9 mouse cellular contexts compared by ENCODE assay signal in genomic region chr17:17645738-17646137, GRCm38 (mm10). TPM values are rescaled to one million over a fixed set of nuclear protein-coding genes. Genes with fewer than 3 reads are reported as not detected.
DNase-seq lines count a peak whose midpoint lies in the region; ATAC-seq and TF ChIP-seq lines count a peak whose summit lies in the region.
"Had no signal": no experiment of that assay in that cellular context is flagged by ENCODE, and none has a peak within 500 bp of the region (broad histone marks: within the 10 kb centered on the region; RNA-seq: fewer than 3 reads in every experiment).

No protein-coding gene starts in this region.

- no peaks in the 10 kb centered on the region; the same call in 1 of the 2 replicates for H3K4me1 ChIP-seq in testis, adult 2 months (ENCODE audit: control insufficient read depth, insufficient read depth, low read length)
- H3K4me1 ChIP-seq in forebrain, embryonic 10.5 days = no peaks in the 10 kb centered on the region
- no peaks in the 10 kb centered on the region for H3K4me1 ChIP-seq in hindbrain, embryonic 16.5 days (ENCODE audit: control insufficient read depth, insufficient read depth, low read depth, low read length)
- no peaks in the 10 kb centered on the region for H3K4me1 ChIP-seq in limb, embryonic 12.5 days (replicated peaks)
- H3K4me1 ChIP-seq in midbrain, embryonic 16.5 days (ENCODE audit: control insufficient read depth, insufficient read depth, low read length) = no peaks in the 10 kb centered on the region
- H3K4me1 ChIP-seq in thymus, adult 2 months (replicated peaks; ENCODE audit: control insufficient read depth, insufficient read depth, low read length) = no peaks in the 10 kb centered on the region

- WGBS in forebrain, embryonic 10.5 days = 1% methylated on average over 3 of the region's 3 CpGs
- WGBS in hindbrain, embryonic 16.5 days = 2% methylated on average over 3 of the region's 3 CpGs
- 7% methylated on average over 3 of the region's 3 CpGs for WGBS in limb, embryonic 12.5 days
- WGBS in midbrain, embryonic 16.5 days = 0% methylated on average over 3 of the region's 3 CpGs
- 2% methylated on average over 3 of the region's 3 CpGs for WGBS in thymus, adult 2 months

- H3K4me2 ChIP-seq in hindbrain, embryonic 16.5 days (ENCODE audit: low read length) = no peak overlapping the region
- no peak overlapping the region for H3K4me2 ChIP-seq in limb, embryonic 12.5 days
- no peak overlapping the region for H3K4me2 ChIP-seq in midbrain, embryonic 16.5 days (ENCODE audit: low read length)

- TF ChIP-seq CTCF in testis, adult 2 months (IDR thresholded peaks at IDR 0.05; ENCODE audit: control insufficient read depth, insufficient read depth, insufficient replicate concordance, low read depth, low read length) = peak; percentile 40; the same call in 1 of the 2 replicates
- no peak for TF ChIP-seq CTCF in thymus, adult 2 months (IDR thresholded peaks at IDR 0.05; ENCODE audit: borderline replicate concordance, control insufficient read depth, extremely low read depth, insufficient read depth, low read length, poor library complexity)

- H3K9ac ChIP-seq in hindbrain, embryonic 16.5 days (ENCODE audit: low read depth, low read length) = no peak overlapping the region
- no peak overlapping the region for H3K9ac ChIP-seq in limb, embryonic 12.5 days (replicated peaks)
- H3K9ac ChIP-seq in midbrain, embryonic 16.5 days (ENCODE audit: low read depth, low read length) = no peak overlapping the region

- peak; percentile 82; the same call in 1 of the 2 replicates for ATAC-seq in hindbrain, embryonic 16.5 days
- ATAC-seq in limb, embryonic 12.5 days (ENCODE audit: insufficient number of reproducible peaks, insufficient read depth, low FRiP score, low TSS enrichment, low read depth) = peak; percentile 47; the same call in 1 of the 2 replicates
- ATAC-seq in midbrain, embryonic 16.5 days = peak; percentile 78; the same call in 1 of the 2 replicates

- no peak for DNase-seq in testis, postnatal 14 days (ENCODE audit: low spot score)
- peak; percentile 54 for DNase-seq in c-Kit-negative CD71-positive TER-119-positive erythroid progenitor cells, embryonic 14.5 days (ENCODE audit: low read depth, low spot score)
- DNase-seq in forebrain, embryonic 10.5 days (ENCODE audit: extremely low spot score, low spot score) = peak; percentile 38
- peak; percentile 62 for DNase-seq in thymus, adult 2 months

- H3K36me3 ChIP-seq in testis, adult 2 months (ENCODE audit: control insufficient read depth, insufficient read depth, low read length) = no peaks in the 10 kb centered on the region
- H3K36me3 ChIP-seq in forebrain, embryonic 10.5 days (replicated peaks) = no peaks in the 10 kb centered on the region
- no peaks in the 10 kb centered on the region for H3K36me3 ChIP-seq in hindbrain, embryonic 16.5 days (ENCODE audit: control insufficient read depth, insufficient read depth, low read length)
- no peaks in the 10 kb centered on the region for H3K36me3 ChIP-seq in limb, embryonic 12.5 days
- no peaks in the 10 kb centered on the region for H3K36me3 ChIP-seq in midbrain, embryonic 16.5 days (ENCODE audit: control insufficient read depth, insufficient read depth, low read length)
- H3K36me3 ChIP-seq in thymus, adult 2 months (ENCODE audit: control insufficient read depth, insufficient read depth, low read length) = no peaks in the 10 kb centered on the region

- no peak for TF ChIP-seq POLR2A in testis, adult 2 months (IDR thresholded peaks at IDR 0.05; ENCODE audit: control insufficient read depth, low read depth, low read length)
- no peak for TF ChIP-seq POLR2A in thymus, adult 2 months (IDR thresholded peaks at IDR 0.05; ENCODE audit: control insufficient read depth, extremely low read depth, insufficient read depth, low read length, poor library complexity)

- H3K27ac ChIP-seq in testis, adult 2 months (ENCODE audit: control insufficient read depth, insufficient read depth, low read depth, low read length) = no peak overlapping the region
- H3K27ac ChIP-seq in forebrain, embryonic 10.5 days = no peak overlapping the region
- no peak overlapping the region for H3K27ac ChIP-seq in hindbrain, embryonic 16.5 days (ENCODE audit: low read depth, low read length)
- no peak overlapping the region for H3K27ac ChIP-seq in limb, embryonic 12.5 days
- H3K27ac ChIP-seq in midbrain, embryonic 16.5 days (ENCODE audit: low read length) = no peak overlapping the region
- no peak overlapping the region for H3K27ac ChIP-seq in thymus, adult 2 months (ENCODE audit: control insufficient read depth, insufficient read depth, low read length)

- no peaks in the 10 kb centered on the region for H3K9me3 ChIP-seq in forebrain, embryonic 10.5 days
- no peaks in the 10 kb centered on the region for H3K9me3 ChIP-seq in hindbrain, embryonic 16.5 days (ENCODE audit: control insufficient read depth, low read length)
- no peaks in the 10 kb centered on the region for H3K9me3 ChIP-seq in limb, embryonic 12.5 days
- no peaks in the 10 kb centered on the region for H3K9me3 ChIP-seq in midbrain, embryonic 16.5 days (replicated peaks; ENCODE audit: control insufficient read depth, low read length, poor library complexity, severe bottlenecking)

- H3K4me3 ChIP-seq in testis, adult 2 months (ENCODE audit: control insufficient read depth, low read depth, low read length) = no peak overlapping the region
- no peak overlapping the region for H3K4me3 ChIP-seq in forebrain, embryonic 10.5 days
- H3K4me3 ChIP-seq in hindbrain, embryonic 16.5 days (ENCODE audit: low read length) = no peak overlapping the region
- H3K4me3 ChIP-seq in limb, embryonic 12.5 days (replicated peaks) = no peak overlapping the region
- H3K4me3 ChIP-seq in midbrain, embryonic 16.5 days (ENCODE audit: low read depth, low read length) = no peak overlapping the region
- no peak overlapping the region for H3K4me3 ChIP-seq in thymus, adult 2 months (ENCODE audit: control insufficient read depth, insufficient read depth, low read length)

- H3K27me3 ChIP-seq in testis, adult 2 months (ENCODE audit: control insufficient read depth, insufficient read depth, low read length) = no peaks in the 10 kb centered on the region
- H3K27me3 ChIP-seq in forebrain, embryonic 10.5 days (ENCODE audit: poor library complexity, severe bottlenecking) = no peaks in the 10 kb centered on the region
- no peaks in the 10 kb centered on the region for H3K27me3 ChIP-seq in hindbrain, embryonic 16.5 days (replicated peaks; ENCODE audit: control insufficient read depth, insufficient read depth, low read length)
- H3K27me3 ChIP-seq in limb, embryonic 12.5 days = no peaks in the 10 kb centered on the region
- no peaks in the 10 kb centered on the region for H3K27me3 ChIP-seq in midbrain, embryonic 16.5 days (ENCODE audit: control insufficient read depth, insufficient read depth, low read depth, low read length)
- no peaks in the 10 kb centered on the region for H3K27me3 ChIP-seq in thymus, adult 2 months (ENCODE audit: control insufficient read depth, insufficient read depth, low read length)

RNA-seq across cellular contexts. Expression of gene Lnpep, which starts 20.9 kb away (rescaled TPM):
- 2.6 and 3.5 TPM in 2 replicates for polyA plus RNA-seq in testis, adult 2 months (2012; rRNA removed)
- 6.3 and 6.5 TPM in 2 replicates for polyA plus RNA-seq in forebrain, embryonic 10.5 days (2016; fragmentation: Nextera tagmentation; extraction: Ambion mirVana)
- 7.2 and 7.5 TPM in 2 replicates for polyA plus RNA-seq in hindbrain, embryonic 16.5 days (2015; fragmentation: Nextera tagmentation; extraction: Ambion mirVana)
- polyA plus RNA-seq in limb, embryonic 12.5 days (2016; fragmentation: Nextera tagmentation; extraction: Ambion mirVana) = 10.2 and 11.6 TPM in 2 replicates
- polyA plus RNA-seq in midbrain, embryonic 16.5 days (2015; fragmentation: Nextera tagmentation; extraction: Ambion mirVana) = 6.6 and 8.5 TPM in 2 replicates
- polyA plus RNA-seq in thymus, adult 2 months (2012; rRNA removed) = 18.9 and 19.4 TPM in 2 replicates

RNA-seq across cellular contexts. Expression of gene Vmn2r90, which starts 57.8 kb away (rescaled TPM):
- polyA plus RNA-seq in testis, adult 2 months (2012; rRNA removed) = 0.05 TPM in 2 replicates
- not detected in 2 replicates for polyA plus RNA-seq in forebrain, embryonic 10.5 days (2016; fragmentation: Nextera tagmentation; extraction: Ambion mirVana)
- not detected in 2 replicates for polyA plus RNA-seq in hindbrain, embryonic 16.5 days (2015; fragmentation: Nextera tagmentation; extraction: Ambion mirVana)
- not detected in 2 replicates for polyA plus RNA-seq in limb, embryonic 12.5 days (2016; fragmentation: Nextera tagmentation; extraction: Ambion mirVana)
- polyA plus RNA-seq in midbrain, embryonic 16.5 days (2015; fragmentation: Nextera tagmentation; extraction: Ambion mirVana) = not detected in 2 replicates
- 0.04 TPM in 1 of 2 replicates, not detected in the other for polyA plus RNA-seq in thymus, adult 2 months (2012; rRNA removed)
- polyA plus RNA-seq: frontal cortex, adult 2 months had no signal
